Mouse (Mus musculus) megakaryocyte, embryonic 14.5 days (primary cell): Measurements from ENCODE around the gene Pofut1.

Experiments
- FLI1 ChIP-seq: IDR thresholded peaks from 2 replicates; pipeline ENCODE4 v1.6.1; 2012; ENCODE audit warnings: low read length, inconsistent platforms, mixed read lengths
- GATA1 ChIP-seq: IDR thresholded peaks from 3 replicates; pipeline ENCODE4 v1.6.1; 2012; ENCODE audit warnings: mixed read lengths, low read length, inconsistent platforms, borderline replicate concordance

DNA sequence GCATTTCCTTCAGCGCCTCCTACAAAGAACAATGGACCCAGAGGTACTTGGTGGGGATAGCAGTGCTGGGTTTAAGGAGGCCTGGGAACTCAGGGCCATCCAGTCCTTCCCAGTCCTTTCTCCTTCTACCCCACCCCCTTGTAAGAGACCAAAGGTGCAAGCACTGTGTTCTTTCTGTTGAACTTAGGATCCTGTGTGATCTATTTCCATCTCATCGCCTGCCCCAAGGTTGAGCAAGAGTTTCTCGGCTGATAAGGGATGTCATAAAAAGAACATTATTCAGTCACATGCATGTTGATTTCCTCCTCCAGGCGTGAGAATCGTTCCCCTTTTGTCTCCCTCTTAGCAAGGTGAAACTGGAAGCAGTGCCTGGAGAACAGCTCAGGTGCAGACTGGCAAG, 8.4 kb downstream of the Pofut1 start:
- TF ChIP-seq GATA1 (no peak), FLI1 (no peak)
